Mouse (Mus musculus): Measurements from ENCODE around the gene Hspa12a. TPM values are rescaled to one million over a fixed set of nuclear protein-coding genes. Genes with fewer than 3 reads are reported as not detected.

The Hspa12a gene
- polyA plus RNA-seq, 1 experiment from 2014 or later: 6.5 TPM

- no peak for DNase-seq (ENCODE audit: low spot score)
- Histone ChIP-seq H3K4me1 (replicated peaks; ENCODE audit: control insufficient read depth, insufficient read depth, low read length) (peaks cover 9% of the 10 kb centered on the region), H3K36me3 (ENCODE audit: control insufficient read depth, insufficient read depth, low read length) (no peaks in the 10 kb centered on the region), H3K9me3 (ENCODE audit: control insufficient read depth, low read length) (no peaks in the 10 kb centered on the region), H3K4me3 (ENCODE audit: low read depth, low read length) (no peak overlapping the region), H3K27me3 (ENCODE audit: control insufficient read depth, insufficient read depth, low read length) (peaks cover 46% of the 10 kb centered on the region), H3K9ac (ENCODE audit: low read length) (no peak overlapping the region), H3K4me2 (ENCODE audit: low read depth, low read length, severe bottlenecking) (no peak overlapping the region), H3K27ac (ENCODE audit: low read depth, low read length) (no peak overlapping the region)
- WGBS: 91% methylated on average over 13 of the region's 13 CpGs
- ATAC-seq (replicated peaks; ENCODE audit: low FRiP score): no peak
These were observed 27.4 kb upstream of the Hspa12a start for GRCm38 (mm10) chr19:58970826-58971225.

GRCm38 (mm10) chr19:58968731-58969506 lies 25.5 kb upstream of the Hspa12a start:
- no peak for DNase-seq (ENCODE audit: low spot score)
- Histone ChIP-seq H3K4me1 (replicated peaks; ENCODE audit: control insufficient read depth, insufficient read depth, low read length) (peaks cover 9% of the 10 kb centered on the region), H3K9me3 (ENCODE audit: control insufficient read depth, low read length) (no peaks in the 10 kb centered on the region), H3K4me2 (ENCODE audit: low read depth, low read length, severe bottlenecking) (no peak overlapping the region), H3K36me3 (ENCODE audit: control insufficient read depth, insufficient read depth, low read length) (no peaks in the 10 kb centered on the region), H3K27me3 (ENCODE audit: control insufficient read depth, insufficient read depth, low read length) (peaks cover 40% of the 10 kb centered on the region), H3K4me3 (ENCODE audit: low read depth, low read length) (no peak overlapping the region), H3K9ac (ENCODE audit: low read length) (no peak overlapping the region; the same call in 1 of the 2 replicates), H3K27ac (ENCODE audit: low read depth, low read length) (no peak overlapping the region)
- WGBS: 16% methylated on average over 15 of the region's 15 CpGs
- no peak for ATAC-seq (replicated peaks; ENCODE audit: low FRiP score)

- no peak for DNase-seq (ENCODE audit: low spot score)
- no peak overlapping the region for H3K9ac ChIP-seq (ENCODE audit: low read length)
- H3K4me2 ChIP-seq (ENCODE audit: low read depth, low read length, severe bottlenecking): no peak overlapping the region
- WGBS: 61% methylated on average over 8 of the region's 8 CpGs
- H3K4me3 ChIP-seq (ENCODE audit: low read depth, low read length): no peak overlapping the region
- H3K36me3 ChIP-seq (ENCODE audit: control insufficient read depth, insufficient read depth, low read length): no peaks in the 10 kb centered on the region
- peaks cover 15% of the 10 kb centered on the region for H3K27me3 ChIP-seq (ENCODE audit: control insufficient read depth, insufficient read depth, low read length)
- no peak overlapping the region for H3K27ac ChIP-seq (ENCODE audit: low read depth, low read length)
- H3K4me1 ChIP-seq (replicated peaks; ENCODE audit: control insufficient read depth, insufficient read depth, low read length): no peaks in the 10 kb centered on the region
- no peaks in the 10 kb centered on the region for H3K9me3 ChIP-seq (ENCODE audit: control insufficient read depth, low read length)
- no peak for ATAC-seq (replicated peaks; ENCODE audit: low FRiP score)
These were observed 19.6 kb upstream of the Hspa12a start for GRCm38 (mm10) chr19:58963011-58963410.

- H3K9ac ChIP-seq (ENCODE audit: low read length): no peak overlapping the region
- WGBS: 90% methylated on average over 8 of the region's 8 CpGs
- ATAC-seq (replicated peaks; ENCODE audit: low FRiP score) (no peak), DNase-seq (ENCODE audit: low spot score) (no peak)
- no peaks in the 10 kb centered on the region for H3K9me3 ChIP-seq (ENCODE audit: control insufficient read depth, low read length)
- H3K4me2 ChIP-seq (ENCODE audit: low read depth, low read length, severe bottlenecking): no peak overlapping the region
- H3K27me3 ChIP-seq (ENCODE audit: control insufficient read depth, insufficient read depth, low read length): peaks cover 2% of the 10 kb centered on the region; the same call in 1 of the 2 replicates
- H3K4me3 ChIP-seq (ENCODE audit: low read depth, low read length): no peak overlapping the region
- no peaks in the 10 kb centered on the region for H3K36me3 ChIP-seq (ENCODE audit: control insufficient read depth, insufficient read depth, low read length)
- H3K27ac ChIP-seq (ENCODE audit: low read depth, low read length): no peak overlapping the region
- H3K4me1 ChIP-seq (replicated peaks; ENCODE audit: control insufficient read depth, insufficient read depth, low read length): no peaks in the 10 kb centered on the region
These were observed 11.3 kb upstream of the Hspa12a start for GRCm38 (mm10) chr19:58954779-58955178.

- H3K9ac ChIP-seq (ENCODE audit: low read length): no peak overlapping the region
- H3K4me3 ChIP-seq (ENCODE audit: low read depth, low read length): no peak overlapping the region
- H3K27me3 ChIP-seq (ENCODE audit: control insufficient read depth, insufficient read depth, low read length): peaks cover 2% of the 10 kb centered on the region; the same call in 1 of the 2 replicates
- no peak overlapping the region for H3K27ac ChIP-seq (ENCODE audit: low read depth, low read length)
- no peak for ATAC-seq (replicated peaks; ENCODE audit: low FRiP score)
- H3K4me2 ChIP-seq (ENCODE audit: low read depth, low read length, severe bottlenecking): no peak overlapping the region
- H3K36me3 ChIP-seq (ENCODE audit: control insufficient read depth, insufficient read depth, low read length): no peaks in the 10 kb centered on the region
- DNase-seq (ENCODE audit: low spot score): no peak
- WGBS: 81% methylated on average over 13 of the region's 13 CpGs
- no peaks in the 10 kb centered on the region for H3K9me3 ChIP-seq (ENCODE audit: control insufficient read depth, low read length)
- no peaks in the 10 kb centered on the region for H3K4me1 ChIP-seq (replicated peaks; ENCODE audit: control insufficient read depth, insufficient read depth, low read length)
These were observed 8.8 kb upstream of the Hspa12a start for GRCm38 (mm10) chr19:58952236-58952635.

- H3K4me1 ChIP-seq (replicated peaks; ENCODE audit: control insufficient read depth, insufficient read depth, low read length): no peaks in the 10 kb centered on the region
- H3K9ac ChIP-seq (ENCODE audit: low read length): no peak overlapping the region
- no peak for ATAC-seq (replicated peaks; ENCODE audit: low FRiP score)
- H3K9me3 ChIP-seq (ENCODE audit: control insufficient read depth, low read length): no peaks in the 10 kb centered on the region
- H3K4me2 ChIP-seq (ENCODE audit: low read depth, low read length, severe bottlenecking): no peak overlapping the region
- no peak overlapping the region for H3K4me3 ChIP-seq (ENCODE audit: low read depth, low read length)
- H3K27me3 ChIP-seq (ENCODE audit: control insufficient read depth, insufficient read depth, low read length): peaks cover 2% of the 10 kb centered on the region; the same call in 1 of the 2 replicates
- no peaks in the 10 kb centered on the region for H3K36me3 ChIP-seq (ENCODE audit: control insufficient read depth, insufficient read depth, low read length)
- H3K27ac ChIP-seq (ENCODE audit: low read depth, low read length): no peak overlapping the region
- WGBS: 93% methylated on average over 3 of the region's 3 CpGs
- no peak for DNase-seq (ENCODE audit: low spot score)
These were observed 8.1 kb upstream of the Hspa12a start for GRCm38 (mm10) chr19:58951521-58951920.

- ATAC-seq (replicated peaks; ENCODE audit: low FRiP score): no peak
These were observed 2.5 kb upstream of the Hspa12a start for GRCm38 (mm10) chr19:58945959-58946358.

GRCm38 (mm10) chr19:58933062-58933461 lies 10.4 kb downstream of the Hspa12a start:
- Histone ChIP-seq H3K36me3 (ENCODE audit: control insufficient read depth, insufficient read depth, low read length) (no peaks in the 10 kb centered on the region), H3K4me3 (ENCODE audit: low read depth, low read length) (no peak overlapping the region), H3K4me1 (replicated peaks; ENCODE audit: control insufficient read depth, insufficient read depth, low read length) (peaks cover 35% of the 10 kb centered on the region), H3K27ac (ENCODE audit: low read depth, low read length) (no peak overlapping the region), H3K27me3 (ENCODE audit: control insufficient read depth, insufficient read depth, low read length) (peaks cover 36% of the 10 kb centered on the region), H3K4me2 (ENCODE audit: low read depth, low read length, severe bottlenecking) (peak overlapping the region; percentile 31; the same call in 1 of the 2 replicates), H3K9ac (ENCODE audit: low read length) (no peak overlapping the region), H3K9me3 (ENCODE audit: control insufficient read depth, low read length) (no peaks in the 10 kb centered on the region)
- DNase-seq (ENCODE audit: low spot score) (no peak), ATAC-seq (replicated peaks; ENCODE audit: low FRiP score) (no peak)
- WGBS: 3% methylated on average over 4 of the region's 4 CpGs

More at GRCm38 (mm10) chr19:58945959-58946358, 2.5 kb upstream of the Hspa12a start:
- no peaks in the 10 kb centered on the region for H3K9me3 ChIP-seq (ENCODE audit: control insufficient read depth, low read length)
- H3K27ac ChIP-seq (ENCODE audit: low read depth, low read length): no peak overlapping the region
- no peak for DNase-seq (ENCODE audit: low spot score)
- WGBS: 95% methylated on average over 7 of the region's 7 CpGs
- H3K4me1 ChIP-seq (replicated peaks; ENCODE audit: control insufficient read depth, insufficient read depth, low read length): peaks cover 7% of the 10 kb centered on the region; the same call in 1 of the 2 replicates
- H3K27me3 ChIP-seq (ENCODE audit: control insufficient read depth, insufficient read depth, low read length): no peaks in the 10 kb centered on the region
- H3K36me3 ChIP-seq (ENCODE audit: control insufficient read depth, insufficient read depth, low read length): no peaks in the 10 kb centered on the region
- no peak overlapping the region for H3K9ac ChIP-seq (ENCODE audit: low read length)
- H3K4me3 ChIP-seq (ENCODE audit: low read depth, low read length): no peak overlapping the region
- H3K4me2 ChIP-seq (ENCODE audit: low read depth, low read length, severe bottlenecking): no peak overlapping the region
